Mouse (Mus musculus): ENCODE measurements around the gene Zfp277.

The Zfp277 gene

DNA sequence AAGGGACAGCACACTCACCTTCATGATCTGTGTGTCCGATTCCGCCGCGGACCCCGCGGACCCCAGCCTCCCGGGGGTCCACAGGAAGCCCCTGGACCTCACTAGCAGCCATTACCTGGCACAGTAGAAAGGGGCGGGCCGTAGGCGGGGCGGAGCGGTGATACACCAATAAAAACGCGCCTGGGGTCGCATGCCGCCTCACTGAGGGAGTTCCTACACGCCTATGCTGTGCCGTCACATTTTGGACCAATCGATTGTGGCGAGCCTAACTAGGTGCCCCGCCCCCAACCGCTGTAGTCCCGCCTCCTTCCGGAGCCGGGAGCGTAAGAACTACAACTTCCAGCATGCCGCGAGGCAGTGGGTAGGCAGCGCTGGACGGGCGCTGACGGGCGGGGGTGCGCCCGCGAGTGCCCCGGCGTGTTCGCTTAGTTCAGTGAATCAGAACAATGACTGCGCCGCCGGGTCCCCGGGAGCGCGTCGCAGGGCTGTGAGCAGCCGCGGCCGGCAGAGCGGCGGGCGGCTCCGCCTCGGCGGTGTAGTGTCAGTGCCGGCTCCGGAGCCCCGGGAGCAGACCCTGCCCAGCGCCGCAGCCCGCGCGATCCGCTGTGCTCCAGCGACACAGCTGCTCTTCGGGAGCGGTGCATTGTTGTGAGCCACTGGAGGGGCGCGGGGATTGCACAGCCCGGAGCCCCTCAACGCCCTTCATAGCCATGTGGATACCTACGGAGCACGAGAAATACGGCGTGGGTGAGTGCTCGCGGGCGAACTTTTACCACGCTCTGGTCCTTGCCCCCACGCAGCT is at the start of gene Zfp277, which contains the start of gene Dock4:
Gene Zfp277, minus strand, starts transcription at position 255 of the 802 bp plus-strand sequence.
Gene Dock4, plus strand, starts transcription at position 305 of the 802 bp plus-strand sequence.
- peak; percentile 99 to 100 for DNase-seq (ENCODE audit: low spot score in 2 of 2)

GRCm38 (mm10) chr12:40486047-40486837 is 40.5 kb upstream of the Zfp277 start:
- DNase-seq (ENCODE audit: low spot score in 2 of 2) = no peak

GRCm38 (mm10) chr12:40485210-40485609 is 39.5 kb upstream of the Zfp277 start:
- no peak for DNase-seq (ENCODE audit: low spot score in 2 of 2)

GRCm38 (mm10) chr12:40484224-40484623 is 38.5 kb upstream of the Zfp277 start:
- peak in 1 of 2 experiments; percentile 33 for DNase-seq (ENCODE audit: low spot score in 2 of 2)

- no peak for DNase-seq (ENCODE audit: low spot score in 2 of 2)
Observed at GRCm38 (mm10) chr12:40477621-40478452, 32.1 kb upstream of the Zfp277 start.

DNA sequence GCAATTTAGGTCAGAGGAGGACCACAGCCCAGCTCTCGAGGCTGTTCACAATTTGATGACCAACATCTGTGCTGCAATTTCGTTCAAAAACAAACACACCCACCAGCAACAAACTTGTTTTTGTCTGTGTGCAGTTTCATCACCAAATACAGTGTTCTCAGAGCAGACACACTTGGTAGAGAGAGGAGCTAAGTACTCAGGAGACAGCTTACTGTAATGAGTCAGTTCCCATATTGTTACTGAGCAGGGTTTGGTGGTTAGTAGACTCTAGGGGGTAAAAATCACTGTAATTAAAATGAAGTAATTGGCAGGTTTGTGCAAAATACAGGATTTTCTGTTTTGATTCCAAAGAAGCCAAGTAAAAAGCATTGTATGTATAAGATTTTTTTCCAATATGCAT is 28.0 kb upstream of the Zfp277 start:
- DNase-seq (ENCODE audit: low spot score in 2 of 2) = no peak

GRCm38 (mm10) chr12:40471649-40472399 is 26.1 kb upstream of the Zfp277 start:
- no peak for DNase-seq (ENCODE audit: low spot score in 2 of 2)

DNA sequence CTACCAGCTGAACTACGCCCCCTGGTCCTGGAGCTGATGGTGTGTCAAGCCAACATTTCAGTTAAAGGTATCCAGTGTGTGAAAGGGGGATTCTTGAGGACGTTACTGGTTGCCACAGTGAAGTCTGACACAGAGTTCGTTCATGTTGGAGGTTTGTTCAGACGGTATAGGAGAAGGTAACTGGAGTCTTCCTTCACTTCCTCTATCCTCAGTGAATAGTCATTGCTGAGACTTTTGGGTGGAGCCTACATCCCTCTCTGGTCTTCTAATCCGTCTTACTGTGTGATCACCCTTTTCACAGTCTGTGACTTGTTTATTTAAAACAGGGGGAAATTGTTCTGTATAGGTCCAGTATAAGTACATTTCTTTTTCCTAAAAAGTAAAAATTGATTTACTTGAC is 23.3 kb upstream of the Zfp277 start:
- no peak for DNase-seq (ENCODE audit: low spot score in 2 of 2)

DNA sequence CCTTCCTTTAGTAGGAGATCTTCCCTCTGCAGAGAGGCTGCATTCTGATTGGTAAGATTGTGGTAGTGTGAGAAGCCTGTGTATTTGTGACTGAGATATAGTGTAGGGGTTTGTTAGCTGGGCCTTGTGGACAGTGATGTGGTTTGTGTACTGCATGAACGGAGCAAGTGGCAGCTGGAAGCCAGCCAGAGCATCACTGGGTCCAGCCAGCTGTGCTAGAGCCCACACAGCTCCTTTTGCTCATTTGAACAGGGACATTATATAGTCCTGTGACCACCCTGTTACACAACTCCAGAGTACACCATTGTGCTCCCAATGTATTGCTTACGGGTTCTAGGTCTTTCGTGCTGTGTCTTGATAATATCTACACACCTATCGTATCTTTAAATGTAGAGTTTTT is 22.5 kb upstream of the Zfp277 start:
- peak in 1 of 2 experiments; percentile 47 for DNase-seq (ENCODE audit: low spot score in 2 of 2)

GRCm38 (mm10) chr12:40464282-40464681 is 18.6 kb upstream of the Zfp277 start:
- DNase-seq (ENCODE audit: low spot score in 2 of 2) = peak in 1 of 2 experiments; percentile 54

DNA sequence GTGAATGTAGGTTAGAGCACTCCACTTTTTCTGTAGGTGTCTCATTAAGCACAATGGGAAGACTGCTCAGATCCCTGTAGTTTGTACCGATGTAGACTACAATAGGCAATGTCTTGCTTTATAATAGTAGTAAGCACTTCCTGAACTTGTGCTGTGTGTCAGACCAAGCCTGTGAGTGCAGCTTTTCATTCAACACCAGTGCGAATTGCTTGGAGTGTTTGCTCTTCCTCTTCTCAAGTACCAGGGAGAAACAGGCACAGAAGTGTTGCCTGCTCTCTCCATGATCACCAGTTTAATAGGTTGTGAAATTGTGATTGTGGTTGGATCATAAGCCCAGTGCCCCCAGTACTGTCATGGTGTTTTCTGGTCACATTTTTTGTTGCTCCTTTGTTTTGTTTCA is 18.1 kb upstream of the Zfp277 start:
- DNase-seq (ENCODE audit: low spot score in 2 of 2) = no peak

DNA sequence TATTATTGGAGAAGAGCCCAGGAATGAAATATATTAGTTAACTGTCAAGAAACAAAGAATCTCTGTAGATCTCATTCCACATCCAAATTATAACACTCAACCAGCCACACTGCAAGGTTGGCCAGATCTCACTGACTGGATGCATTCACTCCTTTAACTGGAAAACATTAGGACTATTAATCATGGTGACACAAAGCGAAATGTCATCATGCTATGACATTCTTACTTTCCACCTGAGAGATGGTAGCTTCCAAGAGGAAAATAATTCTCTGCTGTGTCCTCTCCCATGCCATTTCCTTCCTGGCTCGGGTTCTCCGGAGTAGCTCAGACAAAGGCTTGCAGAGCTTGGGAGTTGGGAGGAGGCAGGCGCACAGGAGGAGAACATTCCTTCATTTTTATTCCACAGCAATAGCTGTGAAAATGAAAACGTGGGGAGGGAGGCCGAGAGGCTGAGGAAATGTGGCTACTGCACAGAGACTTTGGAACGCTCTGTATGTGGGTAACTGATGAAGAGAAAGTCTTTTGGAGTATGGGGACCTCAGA is 17.1 kb upstream of the Zfp277 start:
- no peak for DNase-seq (ENCODE audit: low spot score in 2 of 2)

GRCm38 (mm10) chr12:40459673-40460265 is 14.1 kb upstream of the Zfp277 start:
- DNase-seq (ENCODE audit: low spot score in 2 of 2) = no peak

DNA sequence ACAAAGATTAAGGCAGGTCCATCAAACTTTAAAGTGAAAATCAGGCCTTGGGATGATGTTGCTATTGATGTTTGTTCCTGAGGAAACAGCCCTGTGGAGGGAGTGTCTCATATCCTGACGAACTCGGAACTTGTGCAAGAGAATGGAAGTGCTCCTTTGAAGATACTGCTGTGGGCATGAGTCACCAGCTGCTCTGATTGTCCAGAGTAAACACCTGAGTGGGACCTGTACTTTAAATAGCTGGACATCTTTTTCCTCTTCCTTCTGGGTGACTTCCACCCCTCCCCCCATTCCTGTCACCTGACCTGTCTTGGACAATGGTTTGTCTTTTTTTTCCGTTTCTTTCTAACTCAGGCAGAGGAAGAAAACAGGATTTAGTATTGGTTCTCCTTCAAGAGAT is 13.3 kb upstream of the Zfp277 start:
- DNase-seq (ENCODE audit: low spot score in 2 of 2) = no peak

GRCm38 (mm10) chr12:40456517-40456916 is 10.8 kb upstream of the Zfp277 start:
- no peak for DNase-seq (ENCODE audit: low spot score in 2 of 2)

DNA sequence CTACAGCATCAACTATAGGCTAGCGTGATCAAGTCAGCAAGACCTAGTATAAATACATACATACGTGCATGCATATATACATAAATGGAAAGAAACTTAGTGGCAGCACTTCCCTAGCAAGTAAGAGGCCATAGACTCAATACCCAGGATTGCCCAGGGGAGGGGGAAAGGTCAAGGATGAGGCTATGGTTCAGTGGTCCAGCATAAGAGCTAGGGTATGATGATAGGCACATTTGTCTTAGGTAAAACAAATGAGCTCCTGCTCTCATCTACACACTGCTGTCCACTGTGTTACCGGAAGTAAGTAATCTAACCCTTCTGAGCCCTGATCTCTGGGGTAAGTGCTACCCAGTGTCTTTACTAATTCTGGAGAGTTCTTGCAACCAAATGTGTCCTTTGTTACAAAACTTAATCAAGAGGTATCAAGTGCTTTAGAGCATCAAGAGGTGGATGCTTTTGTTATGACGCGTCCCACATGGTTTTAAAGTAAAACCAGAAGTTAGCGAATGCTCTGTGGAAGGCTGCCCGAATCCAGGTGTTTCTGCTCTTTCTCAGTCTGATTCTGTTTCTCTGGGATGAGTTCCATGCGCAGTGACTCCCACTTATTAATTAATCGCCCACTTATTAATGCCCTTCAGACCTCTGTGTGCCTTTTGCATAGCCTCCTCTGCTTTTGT is 3.6 kb upstream of the Zfp277 start:
- no peak for DNase-seq (ENCODE audit: low spot score in 2 of 2)

GRCm38 (mm10) chr12:40447561-40448355 is 2.1 kb upstream of the Zfp277 start:
- no peak for DNase-seq (ENCODE audit: low spot score in 2 of 2)

- peak; percentile 47 to 48 for DNase-seq (ENCODE audit: low spot score in 2 of 2)
Observed at GRCm38 (mm10) chr12:40446450-40447381, 1.0 kb upstream of the Zfp277 start.

Measured in frontal cortex, postnatal 14 days (tissue).